Mouse (Mus musculus) spleen, adult 2 months (tissue): ENCODE results near the gene Crtc3. TPM values are rescaled to one million over a fixed set of nuclear protein-coding genes. Genes with fewer than 3 reads are reported as not detected.

Experiments used
- DNase-seq, 2 experiments: peaks; one replicate each; pipeline versions ENCODE4 v3.0.0 to v3.0.0-alpha.2; 2012 to 2021; ENCODE audit warnings: low spot score in 2 of 2, low read depth in 1 of 2
- H3K27ac ChIP-seq: fragments of 200-500 bp; 2 replicates; pipeline ENCODE4 v1.5.1; 2012; ENCODE audit warnings: low read length, inconsistent platforms; ENCODE audit not compliant: insufficient read depth
- H3K27me3 ChIP-seq: fragments of 200-500 bp; 2 replicates; pipeline ENCODE4 v1.6.1; 2012; ENCODE audit warnings: mild to moderate bottlenecking, moderate library complexity, low read length, inconsistent platforms; ENCODE audit not compliant: control insufficient read depth, insufficient read depth
- H3K36me3 ChIP-seq: fragments of 200-500 bp; 2 replicates; pipeline ENCODE4 v1.6.1; 2012; ENCODE audit warnings: mild to moderate bottlenecking, low read length, inconsistent platforms; ENCODE audit not compliant: control insufficient read depth, insufficient read depth
- H3K4me1 ChIP-seq: fragments of 200-500 bp; 2 replicates; pipeline ENCODE4 v1.6.1; 2011; ENCODE audit warnings: inconsistent platforms; ENCODE audit not compliant: control insufficient read depth, insufficient read depth, insufficient read length
- H3K4me3 ChIP-seq: fragments of 200-500 bp; 2 replicates; pipeline ENCODE4 v1.5.1; 2011; ENCODE audit warnings: mild to moderate bottlenecking, inconsistent platforms; ENCODE audit not compliant: insufficient read depth, insufficient read length; ENCODE audit errors: extremely low read depth
- CTCF ChIP-seq: fragments of 200-500 bp; IDR thresholded peaks from 2 replicates; pipeline ENCODE4 v1.5.1; 2011; ENCODE audit warnings: mild to moderate bottlenecking, inconsistent platforms; ENCODE audit not compliant: insufficient read depth, insufficient read length, insufficient replicate concordance; ENCODE audit errors: extremely low read depth
- POLR2A ChIP-seq: fragments of 200-500 bp; IDR thresholded peaks from 2 replicates; pipeline ENCODE4 v1.6.1; 2011; ENCODE audit warnings: low read depth, low read length, inconsistent platforms
- WGBS: fragments of 180-500 bp; shearing (Covaris S2); methylation state at CpG from one replicate; pipeline ENCODE4 v1.1.7; 2018; 5-methylcytosine and 5-hydroxymethylcytosine counted together
- polyA plus RNA-seq: library from polyadenylated mRNA; depleted of rRNA; stranded (reverse); fragments of >200 nt; gene quantifications from 2 replicates; pipeline ENCODE4 v1.2.3, GENCODE M21; 2012

Gene Crtc3
- polyA plus RNA-seq, 1 experiment: 19.1 TPM

DNA sequence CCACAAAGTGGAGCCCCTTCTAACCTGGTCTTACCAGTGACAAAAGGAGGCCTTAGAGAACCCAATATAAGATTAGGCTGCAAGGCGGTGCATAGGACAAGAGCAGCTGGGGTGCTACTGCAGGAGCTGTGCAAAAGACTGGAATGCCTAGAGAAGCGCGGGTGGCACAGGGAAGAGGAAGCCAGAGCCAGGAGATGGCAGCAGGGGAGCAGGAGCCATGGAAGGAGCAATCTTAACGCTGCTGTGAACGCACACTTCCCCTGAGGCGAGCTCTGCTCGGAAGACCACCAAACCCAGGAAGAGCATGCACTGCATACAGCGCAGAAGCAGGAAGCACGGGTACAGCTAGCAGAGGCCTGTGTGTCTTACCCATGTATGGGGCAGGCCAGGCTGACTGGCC, 72.6 kb downstream of the Crtc3 start:
- no peak for DNase-seq
- peaks cover 3% of the 10 kb centered on the region; the same call in 1 of the 2 replicates for H3K36me3 ChIP-seq
- TF ChIP-seq POLR2A (no peak), CTCF (no peak)
- H3K27me3 ChIP-seq: no peaks in the 10 kb centered on the region
- no peak overlapping the region for H3K4me3 ChIP-seq
- WGBS: 50% methylated on average over 9 of the region's 9 CpGs
- H3K27ac ChIP-seq: no peak overlapping the region
- H3K4me1 ChIP-seq: no peaks in the 10 kb centered on the region

DNA sequence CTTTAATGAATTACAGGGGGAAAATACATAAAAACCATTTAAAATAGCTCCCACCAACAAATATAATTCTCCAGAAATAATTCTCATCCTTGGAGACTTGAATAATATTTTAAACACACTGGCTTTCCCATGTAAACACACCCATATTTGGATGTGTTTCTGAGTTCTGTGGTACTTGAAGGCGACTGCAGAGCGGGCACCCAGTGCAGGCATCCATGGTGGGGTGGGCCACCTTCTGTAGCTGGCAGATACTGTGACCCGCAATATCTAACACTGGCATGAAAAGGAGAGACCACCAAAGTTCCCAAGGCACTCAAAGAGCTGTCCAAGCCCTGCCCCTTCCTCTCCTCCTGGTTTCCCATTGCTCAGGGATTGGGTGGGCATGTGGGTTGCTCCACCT, 74.6 kb downstream of the Crtc3 start:
- Histone ChIP-seq H3K4me3 (no peak overlapping the region), H3K27ac (no peak overlapping the region), H3K36me3 (peaks cover 5% of the 10 kb centered on the region; the same call in 1 of the 2 replicates), H3K27me3 (no peaks in the 10 kb centered on the region), H3K4me1 (no peaks in the 10 kb centered on the region)
- 96% methylated on average over 3 of the region's 3 CpGs for WGBS
- TF ChIP-seq CTCF (no peak), POLR2A (no peak)
- no peak for DNase-seq

DNA sequence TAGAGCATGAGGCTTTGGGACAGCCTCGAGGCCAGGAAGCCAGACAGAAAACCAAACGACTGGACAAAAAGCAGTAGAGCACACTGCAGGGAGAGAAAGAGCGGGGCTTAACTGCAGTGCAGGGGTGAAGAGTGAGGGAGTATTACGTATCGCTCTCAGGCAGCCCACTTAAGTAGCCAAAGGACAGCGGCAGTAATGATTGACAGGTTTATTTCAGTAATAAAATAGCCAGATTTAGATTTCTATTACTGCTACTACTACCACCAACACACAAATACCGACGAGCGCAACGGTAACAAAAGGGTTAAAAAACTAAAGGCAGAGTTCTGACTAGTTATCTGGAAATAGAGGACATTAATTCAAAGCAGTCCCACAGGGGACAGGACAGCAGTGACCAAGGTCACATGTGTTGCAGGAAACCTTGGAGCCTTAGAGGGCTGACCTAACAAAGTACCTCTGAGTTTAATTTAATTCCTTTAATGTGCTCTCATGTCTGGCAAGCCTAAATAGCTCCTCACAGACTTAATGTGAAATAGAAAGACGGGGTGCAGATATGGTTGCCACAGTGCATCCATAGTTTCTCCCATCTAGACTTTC, 76.4 kb downstream of the Crtc3 start:
- no peak for DNase-seq
- Histone ChIP-seq H3K27me3 (no peaks in the 10 kb centered on the region), H3K36me3 (peaks cover 7% of the 10 kb centered on the region), H3K4me1 (no peaks in the 10 kb centered on the region), H3K4me3 (no peak overlapping the region), H3K27ac (no peak overlapping the region)
- TF ChIP-seq POLR2A (no peak), CTCF (no peak)
- WGBS: 76% methylated on average over 11 of the region's 11 CpGs

DNA sequence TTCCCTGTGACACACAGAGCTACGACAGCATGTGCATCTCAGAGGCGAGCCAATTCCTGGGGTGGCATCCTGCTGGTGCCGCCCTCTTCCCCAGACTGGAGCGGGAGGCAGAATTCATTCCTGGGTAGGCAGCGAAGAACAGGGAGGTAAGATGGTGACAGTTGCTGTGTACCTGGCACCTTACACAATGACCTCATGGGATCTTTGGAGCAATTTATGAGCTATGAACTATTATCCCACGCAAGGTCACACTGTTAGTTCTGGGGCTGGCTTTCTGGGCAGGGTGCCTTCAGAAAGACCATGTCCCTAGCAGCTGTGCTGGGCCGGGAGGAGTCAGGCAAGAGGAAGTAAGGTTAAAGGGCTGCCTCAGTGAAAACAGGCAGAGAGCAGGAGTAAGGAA, 77.0 kb downstream of the Crtc3 start:
- TF ChIP-seq CTCF (no peak), POLR2A (no peak)
- WGBS: 85% methylated on average over 7 of the region's 7 CpGs
- Histone ChIP-seq H3K4me1 (no peaks in the 10 kb centered on the region), H3K36me3 (peaks cover 7% of the 10 kb centered on the region), H3K27ac (no peak overlapping the region), H3K4me3 (no peak overlapping the region), H3K27me3 (no peaks in the 10 kb centered on the region)
- no peak for DNase-seq

DNA sequence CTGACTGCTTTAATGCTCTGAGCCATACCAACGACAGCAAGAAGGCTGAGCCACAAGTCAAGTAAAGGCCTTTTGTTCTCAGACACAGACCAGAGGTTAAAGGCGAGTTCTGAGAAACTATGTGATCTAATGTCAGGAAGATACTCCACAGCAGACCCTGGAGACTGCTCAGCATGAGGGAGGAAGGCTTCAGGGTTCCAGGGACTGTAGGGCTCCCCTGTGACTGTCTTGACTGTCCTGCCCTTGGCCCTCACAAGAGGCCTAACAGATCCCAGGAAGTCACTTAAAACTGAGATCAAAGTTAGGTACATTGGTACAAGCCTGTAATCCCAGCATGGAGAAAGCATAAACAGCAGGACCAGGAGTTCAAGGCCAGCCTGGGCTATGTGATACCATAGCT, 81.2 kb downstream of the Crtc3 start:
- DNase-seq: no peak
- Histone ChIP-seq H3K27me3 (no peaks in the 10 kb centered on the region), H3K36me3 (peaks cover 7% of the 10 kb centered on the region), H3K4me1 (no peaks in the 10 kb centered on the region), H3K27ac (no peak overlapping the region), H3K4me3 (no peak overlapping the region)
- no peak for TF ChIP-seq POLR2A
- no peak for TF ChIP-seq CTCF
- 85% methylated on average over 2 of the region's 2 CpGs for WGBS

DNA sequence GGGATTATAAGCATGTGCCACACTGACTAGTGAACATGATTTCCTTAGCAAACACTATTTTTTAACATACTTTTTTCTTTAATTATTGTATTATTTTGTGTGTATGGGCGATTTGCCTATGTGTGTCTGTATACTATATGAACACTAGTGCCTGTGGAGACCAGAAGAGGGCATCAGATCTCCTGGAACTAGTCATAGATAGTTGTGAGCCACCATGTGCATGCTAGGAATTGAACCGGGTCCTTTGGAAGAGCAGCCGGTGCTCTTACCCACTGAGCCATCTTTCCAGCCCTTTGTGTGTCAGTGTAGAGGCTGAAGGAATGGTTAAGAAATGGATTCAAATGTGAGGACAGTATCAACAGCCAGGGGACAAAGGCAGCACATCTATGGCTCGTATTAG, 82.2 kb downstream of the Crtc3 start:
- 91% methylated on average over 4 of the region's 4 CpGs for WGBS

DNA sequence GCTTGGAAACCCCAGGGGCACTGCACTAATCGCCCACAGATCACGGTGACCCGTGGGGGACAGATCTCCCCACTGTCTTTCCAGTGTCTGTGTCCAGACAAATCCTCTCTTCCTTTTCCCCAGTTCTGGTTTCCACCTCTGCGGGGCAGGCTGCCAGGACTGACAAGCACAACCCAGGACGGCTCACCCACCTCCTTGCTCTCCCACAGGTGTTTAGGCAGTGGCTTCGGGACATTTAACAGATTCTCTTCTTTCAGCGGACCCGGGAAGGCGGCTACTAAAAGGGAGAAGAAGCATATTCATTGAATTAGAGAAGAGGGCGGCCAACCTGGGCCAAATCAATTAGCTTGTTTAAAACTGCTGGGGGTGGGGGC, 83.1 kb downstream of the Crtc3 start:
- TF ChIP-seq CTCF (no peak), POLR2A (no peak)
- Histone ChIP-seq H3K4me3 (no peak overlapping the region), H3K27me3 (no peaks in the 10 kb centered on the region), H3K4me1 (no peaks in the 10 kb centered on the region), H3K27ac (no peak overlapping the region), H3K36me3 (peaks cover 7% of the 10 kb centered on the region)
- 87% methylated on average over 10 of the region's 10 CpGs for WGBS
- DNase-seq: no peak

More for the DNA sequence above, 82.2 kb downstream of the Crtc3 start:
- TF ChIP-seq POLR2A (no peak), CTCF (no peak)
- no peaks in the 10 kb centered on the region for H3K27me3 ChIP-seq
- H3K4me1 ChIP-seq: no peaks in the 10 kb centered on the region
- no peak overlapping the region for H3K27ac ChIP-seq
- no peak overlapping the region for H3K4me3 ChIP-seq
- DNase-seq: no peak
- H3K36me3 ChIP-seq: peaks cover 7% of the 10 kb centered on the region
